Mouse (Mus musculus): ENCODE measurements at regions not wholly inside any gene's neighbourhood (a gene's known extent, or its start where the extent isn't known, plus 50 kb on each side); places are given as distances from the start of the nearest gene placed in this dataset.
A peak's percentile ranks its signal among the peaks of the same experiment; 100 is the strongest.

DNA sequence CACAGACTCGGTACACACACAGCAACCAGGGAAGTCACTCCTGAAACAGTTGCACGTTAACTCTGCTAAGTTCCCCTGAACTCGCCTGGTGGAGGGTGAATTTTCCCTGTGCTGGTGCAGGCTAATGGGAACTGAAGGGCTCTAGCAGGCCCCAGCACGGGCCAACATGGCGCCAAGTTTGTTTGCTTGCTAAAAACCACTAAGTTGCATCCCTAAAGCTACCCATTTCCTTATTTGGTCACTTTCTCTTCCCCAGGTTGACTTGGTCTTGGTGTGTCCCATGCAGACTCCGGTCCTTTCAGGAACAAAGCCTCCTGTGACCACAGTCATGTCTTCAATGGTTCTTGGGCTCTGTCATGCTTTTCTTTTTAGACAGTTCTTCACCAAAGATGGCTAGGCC, 114.5 kb upstream of the Sulf2 start:
- Histone ChIP-seq H3K27ac (no peak overlapping the region), H3K4me3 (ENCODE audit: low read length) (no peak overlapping the region), H3K36me3 (ENCODE audit: insufficient read depth, low read length) (no peaks in the 10 kb centered on the region), H3K27me3 (ENCODE audit: insufficient read depth, low read length) (peaks cover 6% of the 10 kb centered on the region; the same call in 1 of the 2 replicates), H3K9ac (replicated peaks; ENCODE audit: low read length) (no peak overlapping the region), H3K9me3 (ENCODE audit: low read length) (no peaks in the 10 kb centered on the region), H3K4me2 (ENCODE audit: low read depth, low read length) (no peak overlapping the region), H3K4me1 (ENCODE audit: insufficient read depth, low read length) (no peaks in the 10 kb centered on the region)
- ATAC-seq (no peak), DNase-seq (ENCODE audit: low spot score) (no peak)
- no peak for TF ChIP-seq CTCF (IDR thresholded peaks at IDR 0.05; ENCODE audit: low read depth)
- WGBS: 93% methylated on average over 6 of the region's 6 CpGs

DNA sequence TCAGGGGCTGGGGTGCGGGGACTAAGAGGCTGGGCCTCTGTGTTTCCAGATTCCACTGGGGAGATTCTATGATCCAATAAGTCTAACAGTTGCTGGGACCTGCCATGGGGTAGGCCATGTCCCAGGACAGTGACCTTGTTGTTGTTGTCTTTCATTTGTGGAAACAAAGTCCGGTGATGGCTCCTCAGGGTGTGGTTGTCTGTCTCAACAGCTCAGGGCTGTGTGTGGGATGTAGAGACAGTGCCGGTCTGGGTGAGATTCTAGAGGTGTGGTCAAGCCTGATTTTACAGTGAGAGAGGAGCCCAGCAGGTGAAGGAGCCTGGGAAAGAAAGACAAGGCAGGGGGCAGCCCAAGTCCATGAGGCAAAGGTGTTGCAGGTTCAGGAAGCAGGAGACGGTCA, 111.5 kb upstream of the Sulf2 start:
- Histone ChIP-seq H3K36me3 (ENCODE audit: insufficient read depth, low read length) (no peaks in the 10 kb centered on the region), H3K9ac (replicated peaks; ENCODE audit: low read length) (no peak overlapping the region), H3K4me2 (ENCODE audit: low read depth, low read length) (no peak overlapping the region), H3K9me3 (ENCODE audit: low read length) (no peaks in the 10 kb centered on the region), H3K27ac (no peak overlapping the region), H3K4me3 (ENCODE audit: low read length) (no peak overlapping the region), H3K4me1 (ENCODE audit: insufficient read depth, low read length) (no peaks in the 10 kb centered on the region), H3K27me3 (ENCODE audit: insufficient read depth, low read length) (peaks cover 6% of the 10 kb centered on the region; the same call in 1 of the 2 replicates)
- DNase-seq (ENCODE audit: low spot score): no peak
- ATAC-seq: no peak; the same call in 1 of the 2 replicates
- 88% methylated on average over 4 of the region's 4 CpGs for WGBS
- TF ChIP-seq CTCF (IDR thresholded peaks at IDR 0.05; ENCODE audit: low read depth): no peak

DNA sequence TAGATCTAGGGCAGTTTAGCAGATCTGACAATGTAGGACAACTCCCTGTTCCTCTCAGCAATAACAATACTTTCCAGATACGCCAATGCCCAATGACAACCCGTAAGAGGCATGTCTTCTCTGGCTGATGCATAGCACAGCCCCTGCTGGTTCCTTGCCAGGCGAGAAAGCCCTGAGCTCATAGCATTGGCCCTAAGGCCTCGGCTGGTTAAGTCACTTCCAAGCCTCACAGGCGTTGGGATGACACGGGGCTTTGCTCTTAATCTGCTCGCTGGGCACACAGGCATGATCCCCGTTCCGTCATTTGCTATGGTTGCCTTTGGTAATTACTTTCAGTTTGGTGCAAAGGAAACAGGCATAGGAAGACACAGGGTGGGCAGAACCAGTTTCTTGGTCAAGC, 111.0 kb upstream of the Sulf2 start:
- 59% methylated on average over 9 of the region's 9 CpGs for WGBS
- ATAC-seq: no peak
- H3K27me3 ChIP-seq (ENCODE audit: insufficient read depth, low read length): peaks cover 6% of the 10 kb centered on the region; the same call in 1 of the 2 replicates
- DNase-seq (ENCODE audit: low spot score): no peak
- H3K4me3 ChIP-seq (ENCODE audit: low read length): no peak overlapping the region
- no peak overlapping the region for H3K27ac ChIP-seq
- H3K36me3 ChIP-seq (ENCODE audit: insufficient read depth, low read length): no peaks in the 10 kb centered on the region
- no peak for TF ChIP-seq CTCF (IDR thresholded peaks at IDR 0.05; ENCODE audit: low read depth)
- H3K9me3 ChIP-seq (ENCODE audit: low read length): no peaks in the 10 kb centered on the region
- no peak overlapping the region for H3K4me2 ChIP-seq (ENCODE audit: low read depth, low read length)
- H3K9ac ChIP-seq (replicated peaks; ENCODE audit: low read length): no peak overlapping the region
- H3K4me1 ChIP-seq (ENCODE audit: insufficient read depth, low read length): no peaks in the 10 kb centered on the region

DNA sequence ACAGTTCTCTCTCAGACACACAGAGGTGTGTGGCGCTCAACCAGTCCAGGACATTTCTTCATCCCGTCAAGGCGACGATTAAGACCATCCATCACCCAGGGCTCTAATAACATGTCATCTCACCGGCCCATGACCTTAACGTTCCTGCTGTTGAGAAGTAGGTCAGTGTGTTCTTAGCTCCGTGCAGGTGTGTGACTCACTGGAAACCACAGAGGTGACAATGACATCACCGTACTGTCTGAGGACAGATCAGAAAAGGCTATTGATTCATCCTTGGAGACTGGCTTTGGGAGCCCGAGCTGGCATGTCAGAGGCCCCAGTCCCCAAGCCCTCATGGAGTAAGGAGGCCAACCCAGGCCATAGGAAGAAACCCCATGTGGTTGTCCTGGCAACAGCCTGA, 109.3 kb upstream of the Sulf2 start:
- no peak for ATAC-seq
- TF ChIP-seq CTCF (IDR thresholded peaks at IDR 0.05; ENCODE audit: low read depth): no peak
- Histone ChIP-seq H3K4me3 (ENCODE audit: low read length) (no peak overlapping the region), H3K9me3 (ENCODE audit: low read length) (no peaks in the 10 kb centered on the region), H3K27me3 (ENCODE audit: insufficient read depth, low read length) (peaks cover 12% of the 10 kb centered on the region; the same call in 1 of the 2 replicates), H3K36me3 (ENCODE audit: insufficient read depth, low read length) (no peaks in the 10 kb centered on the region), H3K9ac (replicated peaks; ENCODE audit: low read length) (no peak overlapping the region), H3K4me1 (ENCODE audit: insufficient read depth, low read length) (0 out of 2 replicates have a peak, but pooled peaks cover 3% of the 10 kb centered on the region), H3K4me2 (ENCODE audit: low read depth, low read length) (no peak overlapping the region), H3K27ac (no peak overlapping the region)
- WGBS: 82% methylated on average over 9 of the region's 9 CpGs
- no peak for DNase-seq (ENCODE audit: low spot score)

DNA sequence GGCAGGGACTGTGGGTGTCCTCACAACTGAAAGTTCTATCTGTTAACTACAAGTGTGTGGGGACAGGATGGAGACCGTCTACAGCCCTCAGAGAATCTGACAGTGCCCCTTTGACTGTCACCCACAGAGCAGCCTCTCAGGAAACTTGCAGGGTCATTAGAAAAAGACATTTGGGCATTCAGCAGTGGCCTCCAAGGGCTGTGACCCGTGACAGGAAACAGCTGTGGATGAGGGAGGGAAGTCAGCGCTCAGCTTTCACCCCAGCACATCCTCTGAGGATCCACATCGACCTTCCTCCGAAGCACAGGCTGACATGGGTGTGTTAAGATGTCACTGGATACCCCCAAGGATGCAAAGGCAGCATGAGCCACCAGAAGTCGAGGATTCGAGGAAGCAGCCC, 106.3 kb upstream of the Sulf2 start:
- Histone ChIP-seq H3K4me1 (ENCODE audit: insufficient read depth, low read length) (0 out of 2 replicates have a peak, but pooled peaks cover 3% of the 10 kb centered on the region), H3K27me3 (ENCODE audit: insufficient read depth, low read length) (peaks cover 12% of the 10 kb centered on the region; the same call in 1 of the 2 replicates), H3K9me3 (ENCODE audit: low read length) (no peaks in the 10 kb centered on the region), H3K36me3 (ENCODE audit: insufficient read depth, low read length) (no peaks in the 10 kb centered on the region), H3K27ac (no peak overlapping the region), H3K4me2 (ENCODE audit: low read depth, low read length) (no peak overlapping the region), H3K4me3 (ENCODE audit: low read length) (no peak overlapping the region), H3K9ac (replicated peaks; ENCODE audit: low read length) (no peak overlapping the region)
- no peak for DNase-seq (ENCODE audit: low spot score)
- no peak for TF ChIP-seq CTCF (IDR thresholded peaks at IDR 0.05; ENCODE audit: low read depth)
- WGBS: 21% methylated on average over 7 of the region's 7 CpGs
- no peak for ATAC-seq

DNA sequence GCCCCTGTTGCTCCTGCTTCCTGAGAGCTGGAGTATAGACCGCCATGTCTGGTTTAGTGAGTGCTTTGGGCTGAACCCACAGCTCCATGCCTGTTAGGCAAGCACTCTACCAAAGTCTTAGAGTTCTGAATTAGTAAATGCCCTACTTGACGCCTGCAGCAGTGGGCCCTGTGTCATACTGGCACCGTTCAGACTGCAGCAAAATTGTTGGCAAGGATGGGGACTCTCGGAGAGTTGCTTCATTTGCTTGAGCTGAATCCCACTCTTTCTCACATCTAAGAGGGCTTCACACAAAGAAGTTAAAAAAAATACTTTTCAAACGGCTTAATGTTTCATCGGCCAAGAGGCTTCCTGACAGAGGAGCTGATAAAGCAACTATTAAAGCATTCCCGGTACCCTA, 105.6 kb upstream of the Sulf2 start:
- Histone ChIP-seq H3K4me3 (ENCODE audit: low read length) (no peak overlapping the region), H3K36me3 (ENCODE audit: insufficient read depth, low read length) (no peaks in the 10 kb centered on the region), H3K9ac (replicated peaks; ENCODE audit: low read length) (no peak overlapping the region), H3K27ac (0 out of 2 replicates have a peak overlapping the region, but pooled peaks have one; percentile 17), H3K4me1 (ENCODE audit: insufficient read depth, low read length) (0 out of 2 replicates have a peak, but pooled peaks cover 3% of the 10 kb centered on the region), H3K4me2 (ENCODE audit: low read depth, low read length) (no peak overlapping the region), H3K9me3 (ENCODE audit: low read length) (no peaks in the 10 kb centered on the region), H3K27me3 (ENCODE audit: insufficient read depth, low read length) (peaks cover 12% of the 10 kb centered on the region; the same call in 1 of the 2 replicates)
- TF ChIP-seq CTCF (IDR thresholded peaks at IDR 0.05; ENCODE audit: low read depth): no peak
- DNase-seq (ENCODE audit: low spot score): peak; percentile 45
- WGBS: 41% methylated on average over 7 of the region's 7 CpGs
- no peak for ATAC-seq

DNA sequence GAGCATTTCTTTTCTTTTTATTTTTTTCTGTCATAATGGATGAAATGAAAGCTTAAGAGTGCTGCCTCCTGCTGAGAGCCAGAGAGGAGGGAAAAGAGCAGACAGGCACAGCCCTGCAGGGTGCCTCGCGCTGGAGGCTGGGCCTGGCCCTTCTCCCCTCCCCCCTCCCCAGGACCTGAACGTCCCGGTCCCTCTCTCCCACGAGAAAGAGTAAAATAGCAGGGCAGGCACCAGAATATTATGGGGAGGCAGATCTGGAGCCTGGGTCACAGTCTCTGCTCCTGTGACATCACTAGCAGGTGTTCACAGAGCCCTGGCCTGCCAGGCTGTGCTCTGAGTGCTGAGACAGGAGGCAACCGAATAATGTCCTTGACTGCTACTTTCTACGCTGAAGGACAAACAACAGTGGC, 103.3 kb upstream of the Sulf2 start:
- no peaks in the 10 kb centered on the region for H3K9me3 ChIP-seq (ENCODE audit: low read length)
- no peak overlapping the region for H3K4me3 ChIP-seq (ENCODE audit: low read length)
- H3K4me1 ChIP-seq (ENCODE audit: insufficient read depth, low read length): 0 out of 2 replicates have a peak, but pooled peaks cover 3% of the 10 kb centered on the region
- no peak overlapping the region for H3K27ac ChIP-seq
- peaks cover 7% of the 10 kb centered on the region; the same call in 1 of the 2 replicates for H3K27me3 ChIP-seq (ENCODE audit: insufficient read depth, low read length)
- no peaks in the 10 kb centered on the region for H3K36me3 ChIP-seq (ENCODE audit: insufficient read depth, low read length)
- ATAC-seq (no peak; the same call in 1 of the 2 replicates), DNase-seq (ENCODE audit: low spot score) (peak; percentile 35)
- H3K9ac ChIP-seq (replicated peaks; ENCODE audit: low read length): no peak overlapping the region
- WGBS: 15% methylated on average over 7 of the region's 7 CpGs
- no peak for TF ChIP-seq CTCF (IDR thresholded peaks at IDR 0.05; ENCODE audit: low read depth)
- no peak overlapping the region for H3K4me2 ChIP-seq (ENCODE audit: low read depth, low read length)
